Mouse (Mus musculus) CD4-positive, CD25-positive, alpha-beta regulatory T cell, adult 4 months (primary cell): ENCODE results near the gene Dcbld1. TPM values are rescaled to one million over a fixed set of nuclear protein-coding genes. Genes with fewer than 3 reads are reported as not detected.
A peak's percentile ranks its signal among the peaks of the same experiment; 100 is the strongest.
"Not testable (repeated sequence)": the region's sequence is repeated elsewhere in the genome, so short reads cannot be mapped to it uniquely, and the experiment has no call there.

Experiments used
- ATAC-seq: one replicate; pipeline ENCODE4 v1.8.0; 2017
- polyA plus RNA-seq, 2 experiments: library from polyadenylated mRNA; unstranded; fragments of 100-300 nt; shearing (Covaris generic); gene quantifications; one replicate each; pipeline ENCODE4 v1.2.1; 2017

The Dcbld1 gene
- polyA plus RNA-seq, 2 experiments from 2014 or later, result not detected

GRCm38 (mm10) chr10:52309196-52309595, 75.8 kb downstream of the Dcbld1 start:
- no peak for ATAC-seq

GRCm38 (mm10) chr10:52319506-52320286, 86.3 kb downstream of the Dcbld1 start:
- ATAC-seq, result no peak

GRCm38 (mm10) chr10:52321918-52322317, 88.5 kb downstream of the Dcbld1 start:
- no peak for ATAC-seq

GRCm38 (mm10) chr10:52331007-52331406, 97.6 kb downstream of the Dcbld1 start:
- ATAC-seq, result peak; percentile 61

GRCm38 (mm10) chr10:52343324-52343723, 109.9 kb downstream of the Dcbld1 start:
- not testable (repeated sequence) for ATAC-seq

GRCm38 (mm10) chr10:52353184-52353583, 119.8 kb downstream of the Dcbld1 start:
- no peak for ATAC-seq

- ATAC-seq, result no peak
These were observed 125.0 kb downstream of the Dcbld1 start, which contains the start of gene Gm26741 for GRCm38 (mm10) chr10:52358467-52358866. Gene Gm26741, plus strand, starts transcription at chr10:52358767.

- no peak for ATAC-seq
These were observed 126.9 kb downstream of the Dcbld1 start for GRCm38 (mm10) chr10:52360241-52360735.

- no peak for ATAC-seq
These were observed 127.6 kb downstream of the Dcbld1 start for GRCm38 (mm10) chr10:52360862-52361609.

GRCm38 (mm10) chr10:52368376-52368775, 135.0 kb downstream of the Dcbld1 start:
- no peak for ATAC-seq

Other genes starting within 250 kb of the Dcbld1 start
- gene Vgll2, start 211.1 kb upstream of the Dcbld1 start, polyA plus RNA-seq, result not detected
- gene Ros1, start 38.4 kb upstream of the Dcbld1 start, polyA plus RNA-seq, result not detected
- not detected for gene Gm26741, start 125.1 kb downstream of the Dcbld1 start, polyA plus RNA-seq
- 1 to 10 TPM; 6.6 to 8.9 TPM for gene Gopc, start 148.5 kb downstream of the Dcbld1 start, polyA plus RNA-seq
- not detected for gene Nepn, start 155.4 kb downstream of the Dcbld1 start, polyA plus RNA-seq
- gene Nus1, start 183.9 kb downstream of the Dcbld1 start, polyA plus RNA-seq, result 1 to 10 TPM; 5.1 to 8.6 TPM